Mouse (Mus musculus) intestine, embryonic 15.5 days (tissue): ENCODE results near the gene B020004J07Rik. TPM values are rescaled to one million over a fixed set of nuclear protein-coding genes. Genes with fewer than 3 reads are reported as not detected.
"Not testable (repeated sequence)": the region's sequence is repeated elsewhere in the genome, so short reads cannot be mapped to it uniquely, and the experiment has no call there.

Source experiments
- ATAC-seq: fragments of 200-750 bp; cut with Nextera tagmentation; 2 replicates; pipeline ENCODE4 v1.8.0; 2017; ENCODE audit warnings: moderate TSS enrichment, moderate library complexity
- H3K27ac ChIP-seq: fragments of 300-500 bp; sonication (generic); 2 replicates; pipeline ENCODE4 v1.5.1; 2015; ENCODE audit warnings: mild to moderate bottlenecking, inconsistent platforms
- H3K27me3 ChIP-seq: fragments of 300-500 bp; sonication (generic); replicated peaks from 2 replicates; pipeline ENCODE4 v1.6.1; 2015; ENCODE audit warnings: inconsistent platforms
- H3K36me3 ChIP-seq: fragments of 300-500 bp; sonication (generic); 2 replicates; pipeline ENCODE4 v1.6.1; 2015; ENCODE audit warnings: inconsistent platforms
- H3K4me1 ChIP-seq: fragments of 300-500 bp; sonication (generic); replicated peaks from 2 replicates; pipeline ENCODE4 v1.6.1; 2015; ENCODE audit warnings: inconsistent platforms
- H3K4me2 ChIP-seq: fragments of 300-500 bp; sonication (generic); replicated peaks from 2 replicates; pipeline ENCODE4 v1.6.1; 2015; ENCODE audit warnings: mild to moderate bottlenecking, inconsistent platforms
- H3K4me3 ChIP-seq: fragments of 300-500 bp; sonication (generic); replicated peaks from 2 replicates; pipeline ENCODE4 v1.5.1; 2015; ENCODE audit warnings: inconsistent platforms
- H3K9ac ChIP-seq: fragments of 300-500 bp; sonication (generic); 2 replicates; pipeline ENCODE4 v1.6.1; 2015; ENCODE audit warnings: inconsistent platforms
- H3K9me3 ChIP-seq: fragments of 300-500 bp; sonication (generic); 2 replicates; pipeline ENCODE4 v1.6.1; 2016; ENCODE audit warnings: inconsistent platforms
- WGBS: fragments of 180-500 bp; shearing (Covaris S2); methylation state at CpG from one replicate; pipeline ENCODE4 v1.1.7; 2015; 5-methylcytosine and 5-hydroxymethylcytosine counted together
- polyA plus RNA-seq: library from polyadenylated mRNA; unstranded; fragments of >200 nt; fragmentation: Nextera tagmentation; extraction: Ambion mirVana; gene quantifications from 2 replicates; pipeline ENCODE4 v1.2.1, GENCODE M21; 2015

The B020004J07Rik gene
- not detected in 2 replicates for polyA plus RNA-seq

GRCm38 (mm10) chr4:101843923-101844322 lies at the start of gene B020004J07Rik:
Gene B020004J07Rik (minus strand): TSS chr4:101844023.
- not testable (repeated sequence) for H3K4me1 ChIP-seq, H3K9me3 ChIP-seq, ATAC-seq, H3K27ac ChIP-seq, H3K4me3 ChIP-seq, H3K9ac ChIP-seq, H3K27me3 ChIP-seq, H3K36me3 ChIP-seq, H3K4me2 ChIP-seq
- 79% methylated on average over 4 of the region's 4 CpGs for WGBS

- ATAC-seq, result no peak
- no peak overlapping the region for H3K4me2 ChIP-seq
- no peak overlapping the region for H3K27ac ChIP-seq
- H3K36me3 ChIP-seq, result no peaks in the 10 kb centered on the region
- H3K4me1 ChIP-seq, result no peaks in the 10 kb centered on the region
- no peaks in the 10 kb centered on the region for H3K9me3 ChIP-seq
- no peak overlapping the region for H3K4me3 ChIP-seq
- no peaks in the 10 kb centered on the region for H3K27me3 ChIP-seq
- no peak overlapping the region for H3K9ac ChIP-seq
Observed at GRCm38 (mm10) chr4:101889377-101889776, 45.6 kb upstream of the B020004J07Rik start.

GRCm38 (mm10) chr4:101883641-101884040 lies 39.8 kb upstream of the B020004J07Rik start:
- Histone ChIP-seq H3K4me2 (no peak overlapping the region), H3K9me3 (no peaks in the 10 kb centered on the region), H3K4me3 (no peak overlapping the region), H3K4me1 (no peaks in the 10 kb centered on the region), H3K27ac (no peak overlapping the region), H3K9ac (no peak overlapping the region), H3K27me3 (no peaks in the 10 kb centered on the region), H3K36me3 (no peaks in the 10 kb centered on the region)
- WGBS, result 28% methylated on average over 3 of the region's 3 CpGs
- no peak for ATAC-seq

DNA sequence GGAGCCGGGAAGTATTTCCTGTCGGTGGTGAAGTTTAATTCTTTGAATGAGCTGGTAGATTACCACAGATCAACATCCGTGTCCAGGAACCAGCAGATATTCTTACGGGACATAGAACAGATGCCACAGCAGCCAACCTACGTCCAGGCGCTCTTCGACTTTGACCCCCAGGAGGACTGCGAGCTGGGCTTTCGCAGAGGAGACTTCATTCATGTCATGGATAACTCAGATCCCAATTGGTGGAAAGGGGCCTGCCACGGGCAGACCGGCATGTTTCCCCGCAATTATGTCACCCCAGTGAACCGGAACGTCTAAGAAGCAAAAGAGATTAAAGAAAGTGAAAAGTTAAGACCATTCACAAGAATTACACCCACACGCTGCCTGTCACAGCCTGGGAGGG lies 31.9 kb upstream of the B020004J07Rik start:
- H3K4me1 ChIP-seq, ATAC-seq, H3K9ac ChIP-seq, H3K4me2 ChIP-seq, H3K4me3 ChIP-seq, H3K27me3 ChIP-seq, H3K27ac ChIP-seq, H3K36me3 ChIP-seq, H3K9me3 ChIP-seq: not testable (repeated sequence)
- WGBS, result 86% methylated on average over 15 of the region's 15 CpGs

DNA sequence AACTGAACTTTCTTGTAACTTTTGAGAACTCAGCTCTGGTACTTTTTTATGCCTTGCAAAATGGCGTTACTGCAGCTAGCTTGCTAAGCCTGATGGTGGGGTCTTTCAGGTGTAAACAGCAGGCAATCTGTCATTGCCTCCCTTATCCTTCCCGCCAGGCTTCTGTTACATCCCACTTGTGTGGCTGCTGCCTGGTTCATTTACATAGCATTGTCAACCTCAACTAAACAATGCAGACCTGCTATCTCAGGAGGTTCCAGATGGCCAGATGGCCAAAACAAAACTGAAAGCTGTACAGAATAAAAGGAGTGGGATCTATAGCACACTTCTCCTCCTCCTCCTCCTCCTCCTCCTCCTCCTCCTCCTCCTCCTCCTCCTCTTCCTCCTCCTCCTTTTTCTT lies 28.2 kb upstream of the B020004J07Rik start:
- not testable (repeated sequence) for H3K36me3 ChIP-seq, H3K27ac ChIP-seq, H3K4me2 ChIP-seq, H3K27me3 ChIP-seq, ATAC-seq, H3K4me1 ChIP-seq, H3K4me3 ChIP-seq, H3K9me3 ChIP-seq, H3K9ac ChIP-seq
- 61% methylated on average over 2 of the region's 2 CpGs for WGBS

- no peaks in the 10 kb centered on the region for H3K9me3 ChIP-seq
- no peaks in the 10 kb centered on the region for H3K36me3 ChIP-seq
- ATAC-seq, result no peak
- H3K27me3 ChIP-seq, result no peaks in the 10 kb centered on the region
- H3K27ac ChIP-seq, result no peak overlapping the region
- H3K9ac ChIP-seq, result no peak overlapping the region
- H3K4me1 ChIP-seq, result no peaks in the 10 kb centered on the region
- 86% methylated on average over 6 of the region's 6 CpGs for WGBS
- no peak overlapping the region for H3K4me3 ChIP-seq
- no peak overlapping the region for H3K4me2 ChIP-seq
Observed at GRCm38 (mm10) chr4:101862289-101862688, 18.5 kb upstream of the B020004J07Rik start.

GRCm38 (mm10) chr4:101860873-101861272 lies 17.1 kb upstream of the B020004J07Rik start:
- H3K4me1 ChIP-seq, result no peaks in the 10 kb centered on the region
- WGBS, result 44% methylated on average over 6 of the region's 6 CpGs
- H3K9me3 ChIP-seq, result no peaks in the 10 kb centered on the region
- H3K4me2 ChIP-seq, result no peak overlapping the region
- ATAC-seq, result no peak
- H3K4me3 ChIP-seq, result no peak overlapping the region
- no peaks in the 10 kb centered on the region for H3K36me3 ChIP-seq
- H3K27ac ChIP-seq, result no peak overlapping the region
- no peak overlapping the region for H3K9ac ChIP-seq
- H3K27me3 ChIP-seq, result no peaks in the 10 kb centered on the region

DNA sequence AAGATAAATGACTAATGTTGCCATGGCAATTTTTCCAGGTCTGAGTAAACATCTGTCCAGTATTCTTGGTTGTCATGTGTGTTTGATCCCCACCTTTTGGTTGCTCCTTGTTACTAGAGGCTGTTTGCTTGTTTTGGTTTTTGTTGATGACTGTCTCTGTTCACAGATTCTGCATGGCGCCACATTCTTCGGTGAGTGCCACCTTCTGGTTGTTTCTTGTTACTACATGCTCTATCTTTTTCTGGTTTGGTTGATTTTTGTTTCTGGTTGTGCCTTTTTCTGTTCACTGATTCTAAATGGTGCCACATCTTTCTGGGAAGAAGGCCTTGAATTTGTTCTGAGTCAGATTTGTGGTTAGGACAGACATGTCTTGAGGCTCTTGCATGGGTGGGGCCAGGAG lies 7.1 kb upstream of the B020004J07Rik start:
- no peak overlapping the region for H3K27ac ChIP-seq
- 67% methylated on average over 2 of the region's 2 CpGs for WGBS
- H3K27me3 ChIP-seq, result no peaks in the 10 kb centered on the region
- no peaks in the 10 kb centered on the region for H3K9me3 ChIP-seq
- no peaks in the 10 kb centered on the region for H3K4me1 ChIP-seq
- no peak overlapping the region for H3K9ac ChIP-seq
- no peak for ATAC-seq
- no peaks in the 10 kb centered on the region for H3K36me3 ChIP-seq
- no peak overlapping the region for H3K4me2 ChIP-seq
- H3K4me3 ChIP-seq, result no peak overlapping the region

Other genes starting within 250 kb of the B020004J07Rik start
- 96.3 and 97.1 TPM in 2 replicates for gene Leprot, start 196.3 kb downstream of the B020004J07Rik start, polyA plus RNA-seq
- 1.0 and 1.3 TPM in 2 replicates for gene Lepr, start 126.6 kb downstream of the B020004J07Rik start, polyA plus RNA-seq
- not detected in 2 replicates for gene C130073F10Rik, start 49.8 kb upstream of the B020004J07Rik start, polyA plus RNA-seq
- gene Gm12800, start 65.1 kb upstream of the B020004J07Rik start, polyA plus RNA-seq, result not detected in 2 replicates
- not detected in 2 replicates for gene Gm12794, start 96.4 kb upstream of the B020004J07Rik start, polyA plus RNA-seq
- gene Gm12790, start 137.0 kb upstream of the B020004J07Rik start, polyA plus RNA-seq, result not detected in 2 replicates
- gene Gm12789, start 142.6 kb upstream of the B020004J07Rik start, polyA plus RNA-seq, result not detected in 2 replicates
- gene Pde4b, start 243.5 kb upstream of the B020004J07Rik start, polyA plus RNA-seq, result 12.9 and 13.4 TPM in 2 replicates